Comparison of ENCODE assay signal across 13 mouse cellular contexts in genomic region chr5:150246737-150247136, GRCm38 (mm10).
DNase-seq lines count a peak whose midpoint lies in the region; ATAC-seq and TF ChIP-seq lines count a peak whose summit lies in the region.
"Had no signal": no experiment of that assay in that cellular context is flagged by ENCODE, and none has a peak within 500 bp of the region (broad histone marks: within the 10 kb centered on the region; RNA-seq: fewer than 3 reads in every experiment).

No protein-coding gene starts in this region.

- no peak for DNase-seq in midbrain, postnatal 0 days (ENCODE audit: low spot score)
- DNase-seq in ZHBTc4 (ENCODE audit: low read depth, low spot score), result peak; percentile 77
- DNase-seq in ovary, postnatal 14 days (ENCODE audit: low spot score), result no peak

- H3K9me3 ChIP-seq in intestine, postnatal 0 days (ENCODE audit: control insufficient read depth), result no peaks in the 10 kb centered on the region
- H3K9me3 ChIP-seq in intestine, embryonic 15.5 days, result no peaks in the 10 kb centered on the region
- no peaks in the 10 kb centered on the region for H3K9me3 ChIP-seq in midbrain, postnatal 0 days (ENCODE audit: low read length)
- no peaks in the 10 kb centered on the region for H3K9me3 ChIP-seq in midbrain, embryonic 15.5 days
- H3K9me3 ChIP-seq in kidney, embryonic 15.5 days (replicated peaks), result no peaks in the 10 kb centered on the region
- H3K9me3 ChIP-seq: embryonic facial prominence, embryonic 12.5 days; hindbrain, embryonic 10.5 days; liver, embryonic 15.5 days had no signal

- no peaks in the 10 kb centered on the region for H3K4me1 ChIP-seq in intestine, postnatal 0 days (replicated peaks; ENCODE audit: control insufficient read depth, insufficient read depth, low read length)
- H3K4me1 ChIP-seq in intestine, embryonic 15.5 days (replicated peaks), result no peaks in the 10 kb centered on the region
- no peaks in the 10 kb centered on the region for H3K4me1 ChIP-seq in midbrain, postnatal 0 days (ENCODE audit: insufficient read depth, low read length)
- no peaks in the 10 kb centered on the region for H3K4me1 ChIP-seq in midbrain, embryonic 15.5 days
- no peaks in the 10 kb centered on the region for H3K4me1 ChIP-seq in kidney, embryonic 15.5 days
- H3K4me1 ChIP-seq: embryonic facial prominence, embryonic 12.5 days; hindbrain, embryonic 10.5 days; liver, embryonic 15.5 days had no signal

- H3K27me3 ChIP-seq in intestine, postnatal 0 days (replicated peaks; ENCODE audit: control insufficient read depth, insufficient read depth, low read length), result no peaks in the 10 kb centered on the region
- H3K27me3 ChIP-seq in intestine, embryonic 15.5 days (replicated peaks), result no peaks in the 10 kb centered on the region
- H3K27me3 ChIP-seq in midbrain, postnatal 0 days (ENCODE audit: insufficient read depth, low read length), result no peaks in the 10 kb centered on the region
- H3K27me3 ChIP-seq in midbrain, embryonic 15.5 days (replicated peaks), result no peaks in the 10 kb centered on the region
- H3K27me3 ChIP-seq in kidney, embryonic 15.5 days, result no peaks in the 10 kb centered on the region
- H3K27me3 ChIP-seq: embryonic facial prominence, embryonic 12.5 days; liver, embryonic 15.5 days; Patski had no signal

- no peak overlapping the region for H3K27ac ChIP-seq in intestine, postnatal 0 days (ENCODE audit: low read depth, low read length)
- no peak overlapping the region for H3K27ac ChIP-seq in intestine, embryonic 15.5 days
- no peak overlapping the region for H3K27ac ChIP-seq in midbrain, postnatal 0 days (ENCODE audit: low read depth, low read length)
- H3K27ac ChIP-seq in midbrain, embryonic 15.5 days, result no peak overlapping the region
- H3K27ac ChIP-seq in kidney, embryonic 15.5 days, result no peak overlapping the region
- H3K27ac ChIP-seq: embryonic facial prominence, embryonic 12.5 days; hindbrain, embryonic 10.5 days; liver, embryonic 15.5 days had no signal

- no peaks in the 10 kb centered on the region for H3K36me3 ChIP-seq in intestine, postnatal 0 days (ENCODE audit: control insufficient read depth, insufficient read depth)
- no peaks in the 10 kb centered on the region for H3K36me3 ChIP-seq in intestine, embryonic 15.5 days
- H3K36me3 ChIP-seq in midbrain, postnatal 0 days (ENCODE audit: insufficient read depth, low read length), result no peaks in the 10 kb centered on the region
- no peaks in the 10 kb centered on the region for H3K36me3 ChIP-seq in midbrain, embryonic 15.5 days (replicated peaks)
- no peaks in the 10 kb centered on the region for H3K36me3 ChIP-seq in kidney, embryonic 15.5 days
- H3K36me3 ChIP-seq: embryonic facial prominence, embryonic 12.5 days; hindbrain, embryonic 10.5 days; liver, embryonic 15.5 days had no signal

- no peak overlapping the region for H3K9ac ChIP-seq in intestine, postnatal 0 days (ENCODE audit: low read depth, low read length)
- H3K9ac ChIP-seq in intestine, embryonic 15.5 days, result no peak overlapping the region
- H3K9ac ChIP-seq in midbrain, postnatal 0 days (replicated peaks; ENCODE audit: low read length, poor library complexity, severe bottlenecking), result no peak overlapping the region
- no peak overlapping the region for H3K9ac ChIP-seq in midbrain, embryonic 15.5 days
- H3K9ac ChIP-seq in kidney, embryonic 15.5 days, result no peak overlapping the region
- H3K9ac ChIP-seq: embryonic facial prominence, embryonic 12.5 days; liver, embryonic 15.5 days had no signal

- no peak overlapping the region for H3K4me2 ChIP-seq in intestine, postnatal 0 days (replicated peaks; ENCODE audit: low read depth)
- no peak overlapping the region for H3K4me2 ChIP-seq in intestine, embryonic 15.5 days (replicated peaks)
- no peak overlapping the region for H3K4me2 ChIP-seq in midbrain, postnatal 0 days (ENCODE audit: low read depth, low read length, poor library complexity, severe bottlenecking)
- H3K4me2 ChIP-seq in midbrain, embryonic 15.5 days, result no peak overlapping the region
- H3K4me2 ChIP-seq in kidney, embryonic 15.5 days, result no peak overlapping the region
- H3K4me2 ChIP-seq: embryonic facial prominence, embryonic 12.5 days; liver, embryonic 15.5 days had no signal

- peak; percentile 56 for TF ChIP-seq CTCF in intestine, postnatal 0 days (IDR thresholded peaks at IDR 0.05; ENCODE audit: low read depth)
- peak; percentile 61 for TF ChIP-seq CTCF in midbrain, postnatal 0 days (IDR thresholded peaks at IDR 0.05)

- 88% methylated on average over 3 of the region's 3 CpGs for WGBS in intestine, postnatal 0 days
- WGBS in intestine, embryonic 15.5 days, result 86% methylated on average over 3 of the region's 3 CpGs
- 67% methylated on average over 3 of the region's 3 CpGs for WGBS in midbrain, postnatal 0 days
- WGBS in midbrain, embryonic 15.5 days, result 61% methylated on average over 3 of the region's 3 CpGs
- 81% methylated on average over 3 of the region's 3 CpGs for WGBS in kidney, embryonic 15.5 days

- ATAC-seq in intestine, postnatal 0 days, result no peak
- ATAC-seq in intestine, embryonic 15.5 days, result no peak
- no peak for ATAC-seq in midbrain, postnatal 0 days (ENCODE audit: low FRiP score)
- no peak for ATAC-seq in midbrain, embryonic 15.5 days (replicated peaks)
- 0 out of 2 replicates have a peak, but pooled peaks have one; percentile 39 for ATAC-seq in neutrophil, adult 5-6 weeks (ENCODE audit: extremely low read depth, insufficient number of reproducible peaks, low FRiP score, poor library complexity, severe bottlenecking)
- no peak for ATAC-seq in kidney, embryonic 15.5 days (replicated peaks; ENCODE audit: low FRiP score)
- ATAC-seq: Patski had no signal

- no peak overlapping the region for H3K4me3 ChIP-seq in intestine, postnatal 0 days (ENCODE audit: low read depth, low read length)
- no peak overlapping the region for H3K4me3 ChIP-seq in intestine, embryonic 15.5 days (replicated peaks)
- H3K4me3 ChIP-seq in midbrain, postnatal 0 days (ENCODE audit: low read depth, low read length), result no peak overlapping the region
- no peak overlapping the region for H3K4me3 ChIP-seq in midbrain, embryonic 15.5 days
- no peak overlapping the region for H3K4me3 ChIP-seq in kidney, embryonic 15.5 days (replicated peaks)
- H3K4me3 ChIP-seq: embryonic facial prominence, embryonic 12.5 days; hindbrain, embryonic 10.5 days; liver, embryonic 15.5 days; myocyte had no signal
